Mouse (Mus musculus): ENCODE data around the gene Slc1a7.

The Slc1a7 gene

DNA sequence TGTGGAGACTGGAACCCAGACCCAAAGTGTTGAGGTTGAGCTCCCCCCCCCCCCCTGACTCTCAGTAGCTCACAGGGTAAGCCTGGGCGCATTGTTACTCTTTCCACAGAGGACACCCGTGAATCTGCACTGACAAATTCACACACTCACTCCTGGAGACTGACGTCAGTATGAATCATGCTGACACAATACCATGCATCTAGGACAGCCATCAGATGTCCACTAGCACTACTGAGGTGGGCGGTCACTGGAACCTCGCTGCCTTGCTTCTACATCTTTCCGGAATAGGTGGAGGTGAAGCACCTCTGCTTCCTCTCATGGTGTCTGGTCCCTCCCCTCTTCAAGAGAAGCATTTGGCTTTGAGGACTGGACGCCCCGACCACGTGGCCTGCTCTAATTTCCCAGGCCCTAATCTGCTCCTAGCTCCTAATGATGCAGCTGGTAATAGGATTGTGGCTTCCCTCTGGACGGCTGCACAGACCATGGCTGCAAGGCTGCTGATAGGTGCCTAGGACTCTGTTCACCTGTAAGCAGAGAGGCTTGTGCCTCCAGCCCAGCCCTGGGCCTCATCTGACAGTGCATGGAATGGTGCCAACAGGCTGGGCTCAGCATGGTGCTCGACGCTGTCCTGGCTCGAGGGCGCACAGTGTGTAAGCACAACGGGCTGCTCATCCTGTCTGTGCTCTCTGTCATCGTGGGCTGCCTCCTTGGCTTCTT, at the start of gene Slc1a7:
Gene Slc1a7, plus strand, starts transcription at position 367 of the 717 bp plus-strand sequence.
- DNase-seq (ENCODE audit: low read depth, low spot score) = no peak

DNA sequence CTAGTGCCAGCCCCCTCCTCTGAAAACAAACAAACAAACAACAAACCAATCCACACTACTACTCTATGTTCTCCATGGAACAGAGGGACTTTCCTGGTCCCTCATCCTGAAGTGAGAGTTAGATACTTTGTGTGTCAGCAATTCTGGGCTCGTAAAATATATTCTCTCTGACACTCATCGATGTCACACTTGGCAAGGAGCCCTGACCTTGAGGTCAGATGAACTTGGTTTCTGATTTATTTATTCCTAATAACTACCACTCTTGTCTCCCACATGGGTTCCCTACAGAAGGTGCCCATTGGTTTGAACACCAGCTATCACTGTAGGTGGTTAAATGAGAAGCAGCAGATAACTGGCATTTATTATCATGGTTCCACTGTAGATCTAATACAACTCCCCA, 47.8 kb upstream of the Slc1a7 start:
- DNase-seq (ENCODE audit: low read depth, low spot score) = no peak

GRCm38 (mm10) chr4:107921152-107921695, 46.9 kb upstream of the Slc1a7 start:
- no peak for DNase-seq (ENCODE audit: low read depth, low spot score)

DNA sequence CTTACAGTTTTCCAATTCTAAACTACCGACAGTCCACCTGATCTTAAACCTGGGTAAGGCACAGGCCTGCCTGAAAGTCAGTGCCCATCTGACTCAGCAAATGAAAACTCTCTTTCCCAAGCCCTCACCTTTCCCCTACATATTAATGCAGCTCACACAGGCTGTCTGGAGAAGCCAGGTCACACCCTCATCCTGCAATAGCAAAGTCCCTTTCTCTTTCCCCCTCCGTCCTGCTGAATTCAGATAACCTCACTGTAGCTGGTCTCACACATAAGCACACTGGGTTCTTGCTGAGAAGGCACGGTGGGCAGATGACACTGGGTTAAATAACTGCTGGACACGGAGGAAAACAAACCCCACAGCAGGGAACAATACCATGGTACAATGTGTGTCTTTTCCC, 46.2 kb upstream of the Slc1a7 start:
- no peak for DNase-seq (ENCODE audit: low read depth, low spot score)

DNA sequence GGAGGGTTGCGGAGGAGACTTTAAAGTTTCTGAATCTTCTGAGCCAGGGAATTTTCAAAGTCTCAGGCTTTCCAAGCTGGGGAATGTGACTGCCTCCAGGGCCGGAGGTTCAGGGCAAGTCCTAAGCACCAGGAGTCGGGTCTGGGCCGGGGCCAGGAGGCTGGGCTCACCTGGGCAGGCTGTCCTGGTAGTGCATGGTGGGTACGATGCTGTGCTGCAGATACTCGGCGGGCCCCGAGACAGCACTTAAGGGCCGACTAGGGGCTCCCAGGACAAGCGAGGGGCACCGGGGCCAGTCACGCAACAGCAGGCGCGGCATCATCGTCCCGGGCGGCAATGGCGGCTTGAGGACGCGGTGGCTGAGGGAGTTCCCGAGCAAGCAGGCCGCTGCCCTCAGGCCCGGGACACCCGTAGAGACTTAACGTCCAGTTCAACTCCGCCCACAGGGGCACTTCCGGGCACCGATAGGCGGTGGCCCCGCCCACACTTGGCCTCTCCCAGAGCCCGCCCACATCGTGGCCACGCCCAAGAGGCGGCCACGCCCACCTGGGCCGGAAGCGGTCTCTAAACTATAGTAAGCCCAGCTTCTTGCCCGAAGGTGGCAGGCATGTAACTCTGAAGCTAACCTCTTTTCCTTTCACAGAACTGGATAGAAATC, 44.9 kb upstream of the Slc1a7 start, which contains the start of gene Cpt2:
Gene Cpt2, minus strand, starts transcription at position 466 of the 658 bp plus-strand sequence.
- peak; percentile 94 for DNase-seq (ENCODE audit: low read depth, low spot score)

DNA sequence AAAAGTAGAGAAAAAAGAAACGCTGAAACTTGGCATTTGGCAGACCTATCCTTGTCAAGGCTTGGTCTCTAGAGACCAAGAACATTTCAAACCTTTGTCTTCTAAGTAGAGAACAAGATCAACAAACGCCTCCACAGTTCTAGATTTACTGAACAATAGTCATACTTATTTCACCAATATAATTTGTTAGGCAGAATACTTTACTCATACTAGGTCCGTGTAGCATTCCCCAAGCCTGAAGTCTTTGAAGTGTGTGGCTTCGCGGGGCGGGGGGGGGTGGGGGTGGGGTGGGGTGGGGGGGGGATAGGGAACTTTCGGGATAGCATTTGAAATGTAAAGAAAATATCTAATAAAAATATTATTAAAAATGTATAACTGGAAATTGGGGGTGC, 44.3 kb upstream of the Slc1a7 start:
- no peak for DNase-seq (ENCODE audit: low read depth, low spot score)

DNA sequence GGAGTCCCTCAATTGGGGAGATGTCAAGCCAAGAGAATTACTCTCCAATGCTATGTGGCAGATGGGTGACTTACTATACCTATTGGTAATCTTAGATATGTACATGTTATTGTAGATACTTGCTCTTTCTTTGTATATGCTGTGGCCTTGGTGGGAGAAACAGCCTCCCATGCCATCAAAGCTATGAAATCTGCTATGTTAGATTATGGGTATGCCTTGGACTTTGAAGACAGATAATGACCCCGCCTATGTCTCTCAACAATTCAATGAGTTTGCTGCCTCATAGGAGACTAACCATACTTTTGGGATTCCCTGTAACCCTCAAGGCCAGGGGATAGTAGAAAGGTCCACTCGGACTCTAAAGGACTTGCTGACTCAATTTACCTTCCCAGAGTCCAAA, 39.9 kb upstream of the Slc1a7 start:
- no peak for DNase-seq (ENCODE audit: low read depth, low spot score)

- no peak for DNase-seq (ENCODE audit: low read depth, low spot score)
Measured at GRCm38 (mm10) chr4:107928726-107929125, 39.4 kb upstream of the Slc1a7 start.

DNA sequence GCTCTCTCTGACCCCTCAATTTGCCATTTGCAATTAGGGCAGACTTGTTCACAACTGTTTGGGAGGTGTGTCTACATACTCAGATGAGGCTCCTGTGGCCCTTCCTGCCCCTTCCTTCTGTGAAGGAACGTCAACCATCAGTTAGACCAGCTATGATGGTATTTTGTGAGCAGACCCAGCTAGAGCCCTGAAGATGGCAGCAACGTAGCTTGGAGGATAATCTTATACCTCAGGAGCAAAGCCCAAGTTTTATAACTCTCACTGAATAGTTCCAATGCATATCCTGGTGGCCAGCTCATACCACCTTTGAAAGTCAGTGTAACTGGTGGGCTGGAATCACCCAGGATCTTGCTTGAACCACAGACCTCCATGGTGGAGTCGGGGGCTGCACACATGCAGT, 36.7 kb upstream of the Slc1a7 start:
- no peak for DNase-seq (ENCODE audit: low read depth, low spot score)

- no peak for DNase-seq (ENCODE audit: low read depth, low spot score)
Measured at GRCm38 (mm10) chr4:107933239-107933638, 34.9 kb upstream of the Slc1a7 start.

- DNase-seq (ENCODE audit: low read depth, low spot score) = no peak
Measured at GRCm38 (mm10) chr4:107935254-107935653, 32.9 kb upstream of the Slc1a7 start.

DNA sequence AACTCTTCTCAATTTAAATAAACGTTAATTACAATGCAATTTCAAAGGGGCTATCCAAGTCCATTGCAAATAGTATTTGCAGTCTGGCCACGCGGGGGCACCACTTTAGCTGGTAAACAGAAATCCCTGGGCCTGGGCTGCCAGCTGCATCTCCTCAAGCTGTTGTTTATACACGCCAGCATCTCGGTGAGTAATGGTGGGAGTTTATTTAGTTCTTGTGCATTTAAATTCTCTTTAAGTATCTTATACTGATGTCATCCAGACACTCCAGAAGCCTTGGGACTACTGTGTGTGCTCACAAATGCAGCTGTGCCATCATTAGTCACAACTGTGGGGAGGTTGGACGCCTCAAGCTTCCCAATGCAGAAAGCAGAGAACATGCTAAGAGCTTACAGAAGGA, 30.8 kb upstream of the Slc1a7 start:
- DNase-seq (ENCODE audit: low read depth, low spot score) = peak; percentile 22

- no peak for DNase-seq (ENCODE audit: low read depth, low spot score)
Measured at GRCm38 (mm10) chr4:107938124-107938523, 30.0 kb upstream of the Slc1a7 start.

GRCm38 (mm10) chr4:107942741-107943140, 25.4 kb upstream of the Slc1a7 start:
- no peak for DNase-seq (ENCODE audit: low read depth, low spot score)

GRCm38 (mm10) chr4:107944141-107944540, 24.0 kb upstream of the Slc1a7 start:
- no peak for DNase-seq (ENCODE audit: low read depth, low spot score)

DNA sequence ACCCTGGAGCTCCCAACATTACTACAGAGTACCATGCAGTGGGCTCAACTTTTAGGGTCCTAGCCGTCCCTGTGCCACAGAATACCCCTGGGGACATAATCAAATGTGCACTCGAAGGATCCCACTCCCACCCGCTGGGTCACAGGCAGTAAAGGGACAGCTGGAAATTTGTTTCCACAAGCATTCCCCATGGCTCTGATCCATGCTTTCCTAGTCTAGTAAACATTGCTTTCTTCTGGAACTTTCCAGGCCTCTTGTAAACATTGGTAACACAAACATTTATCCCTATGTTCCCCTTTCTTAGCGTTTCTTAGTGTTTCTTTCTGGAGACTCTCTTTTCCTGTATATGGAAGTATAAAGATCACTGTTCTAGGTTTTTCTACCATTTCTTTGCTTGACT, 18.2 kb upstream of the Slc1a7 start:
- DNase-seq (ENCODE audit: low read depth, low spot score) = no peak

DNA sequence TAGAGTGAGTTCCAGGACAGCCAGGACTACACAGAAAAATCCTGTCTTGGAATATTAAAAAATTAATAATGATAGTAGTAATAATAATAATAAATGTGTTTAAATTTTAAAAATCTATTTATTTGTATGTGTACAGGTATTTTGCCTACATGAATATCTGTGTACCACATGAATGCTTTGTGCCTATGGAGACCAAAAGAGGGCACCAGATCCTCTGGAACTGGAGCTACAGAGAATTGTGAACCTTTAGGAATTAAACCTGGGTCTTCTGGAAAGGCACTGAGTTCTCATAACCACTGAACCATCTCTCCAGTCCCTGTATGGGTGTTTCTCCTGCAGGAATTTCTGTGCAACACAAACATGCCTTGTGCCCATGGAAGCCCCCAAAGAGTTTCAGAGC, 15.3 kb upstream of the Slc1a7 start:
- DNase-seq (ENCODE audit: low read depth, low spot score) = no peak

- DNase-seq (ENCODE audit: low read depth, low spot score) = no peak
Measured at GRCm38 (mm10) chr4:107955691-107956090, 12.4 kb upstream of the Slc1a7 start.

GRCm38 (mm10) chr4:107958487-107958886, 9.6 kb upstream of the Slc1a7 start:
- DNase-seq (ENCODE audit: low read depth, low spot score) = no peak

DNA sequence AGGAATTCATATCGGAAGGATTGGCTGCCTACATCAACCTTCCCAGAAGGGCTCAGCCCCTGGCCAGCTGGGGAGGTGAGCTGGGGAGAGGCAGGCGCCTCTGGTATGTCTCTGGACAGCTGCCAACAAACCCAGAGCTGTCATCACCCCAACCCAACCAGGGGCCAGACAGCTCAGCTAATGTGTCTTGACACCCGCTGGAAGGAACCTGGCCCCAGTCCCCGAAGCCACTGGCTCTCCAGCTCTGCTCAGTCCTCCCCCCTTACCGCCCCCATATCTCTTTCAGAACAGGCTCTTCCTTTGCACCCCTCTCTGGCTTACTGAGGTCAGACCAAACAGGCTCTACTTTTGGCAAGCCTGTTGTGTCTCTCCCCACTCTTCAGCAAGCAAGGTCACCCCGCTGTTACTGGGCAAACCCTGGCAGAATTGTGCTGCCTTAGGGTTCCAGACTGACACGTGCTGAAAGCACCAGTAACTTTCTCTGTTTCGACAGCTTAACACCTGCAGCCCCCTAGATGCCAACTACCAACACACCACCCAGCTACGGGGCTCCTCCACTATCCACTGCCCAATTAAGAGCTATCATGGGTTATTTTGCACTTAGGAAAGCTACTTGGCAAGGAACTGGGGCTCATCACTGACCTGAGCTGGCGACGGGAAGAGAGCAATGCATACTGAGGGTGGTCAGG, 5.9 kb upstream of the Slc1a7 start:
- no peak for DNase-seq (ENCODE audit: low read depth, low spot score)

- DNase-seq (ENCODE audit: low read depth, low spot score) = no peak
Measured at GRCm38 (mm10) chr4:107962792-107963191, 5.3 kb upstream of the Slc1a7 start.

DNA sequence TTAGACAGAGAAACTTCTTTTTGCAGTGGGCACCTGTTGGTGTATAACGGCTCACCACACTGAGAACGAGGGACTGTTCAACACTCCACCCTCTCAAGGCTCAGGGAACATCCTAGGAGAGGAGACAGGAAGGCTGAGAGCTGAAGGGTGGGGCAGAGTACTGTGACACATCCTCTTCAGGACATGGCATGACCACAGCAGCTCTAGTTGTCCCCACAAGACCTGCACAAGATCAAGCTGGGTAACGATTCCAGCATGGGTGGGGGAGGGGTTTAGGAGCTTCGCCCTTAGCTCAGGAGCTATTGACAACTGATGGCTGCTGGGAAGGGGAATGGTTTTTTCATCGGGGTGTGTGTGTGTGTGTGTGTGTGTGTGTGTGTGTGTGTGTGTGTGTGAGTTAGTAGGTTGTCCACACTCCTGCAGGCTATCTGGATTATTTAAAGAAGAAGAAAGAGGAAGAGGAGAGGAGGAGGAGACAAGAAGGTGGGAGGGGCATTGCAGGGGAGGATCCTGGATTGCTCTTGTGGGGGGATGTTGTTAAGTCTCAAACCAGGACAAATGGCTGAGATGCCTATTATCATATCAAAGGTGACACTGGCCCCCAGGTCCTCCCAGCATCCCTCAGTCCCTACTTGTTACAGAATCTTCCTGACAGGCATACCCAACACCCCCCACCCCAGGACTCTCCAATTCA, 1.6 kb upstream of the Slc1a7 start:
- no peak for DNase-seq (ENCODE audit: low read depth, low spot score)
